Mouse (Mus musculus) cerebellum, adult 11-12 months (tissue): ENCODE data around the gene Chd6.

ENCODE experiments used
- DNase-seq: peaks from one replicate; pipeline ENCODE4 v3.0.0; 2022

Gene Chd6

DNA sequence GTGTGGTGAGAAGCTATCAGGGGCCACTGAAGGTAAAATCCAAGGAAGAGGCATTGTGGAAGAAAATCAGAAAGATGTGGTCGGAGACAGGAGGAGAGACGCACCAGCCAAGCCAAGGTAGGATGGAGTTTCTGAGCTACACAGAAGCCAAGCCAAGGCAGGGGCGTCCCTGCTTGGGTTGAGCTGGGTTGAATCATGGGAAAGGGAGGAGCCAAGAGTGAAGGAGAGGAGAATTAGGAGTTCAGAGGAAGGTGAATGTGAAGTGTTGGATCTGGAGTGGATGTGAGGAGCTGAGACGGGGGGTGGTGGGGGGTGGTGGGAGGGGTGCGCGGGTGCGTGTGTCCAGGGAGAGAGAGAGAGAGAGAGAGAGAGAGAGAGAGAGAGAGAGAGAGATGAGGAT, 187.6 kb downstream of the Chd6 start:
- no peak for DNase-seq

DNA sequence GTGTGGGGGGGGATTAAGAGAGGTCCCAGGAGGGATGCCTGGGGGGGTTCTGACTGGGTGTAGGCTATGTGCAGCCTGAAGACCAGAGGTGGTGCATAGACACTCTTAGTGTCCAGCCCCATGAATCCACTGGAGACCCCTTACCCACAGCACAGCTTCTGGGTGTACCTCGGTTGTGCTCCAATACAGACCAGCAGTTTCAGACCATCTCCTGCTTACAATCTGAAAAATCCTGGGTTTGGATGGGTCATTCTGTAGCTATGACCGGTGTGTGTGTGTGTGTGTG, 190.0 kb downstream of the Chd6 start:
- DNase-seq, result no peak

DNA sequence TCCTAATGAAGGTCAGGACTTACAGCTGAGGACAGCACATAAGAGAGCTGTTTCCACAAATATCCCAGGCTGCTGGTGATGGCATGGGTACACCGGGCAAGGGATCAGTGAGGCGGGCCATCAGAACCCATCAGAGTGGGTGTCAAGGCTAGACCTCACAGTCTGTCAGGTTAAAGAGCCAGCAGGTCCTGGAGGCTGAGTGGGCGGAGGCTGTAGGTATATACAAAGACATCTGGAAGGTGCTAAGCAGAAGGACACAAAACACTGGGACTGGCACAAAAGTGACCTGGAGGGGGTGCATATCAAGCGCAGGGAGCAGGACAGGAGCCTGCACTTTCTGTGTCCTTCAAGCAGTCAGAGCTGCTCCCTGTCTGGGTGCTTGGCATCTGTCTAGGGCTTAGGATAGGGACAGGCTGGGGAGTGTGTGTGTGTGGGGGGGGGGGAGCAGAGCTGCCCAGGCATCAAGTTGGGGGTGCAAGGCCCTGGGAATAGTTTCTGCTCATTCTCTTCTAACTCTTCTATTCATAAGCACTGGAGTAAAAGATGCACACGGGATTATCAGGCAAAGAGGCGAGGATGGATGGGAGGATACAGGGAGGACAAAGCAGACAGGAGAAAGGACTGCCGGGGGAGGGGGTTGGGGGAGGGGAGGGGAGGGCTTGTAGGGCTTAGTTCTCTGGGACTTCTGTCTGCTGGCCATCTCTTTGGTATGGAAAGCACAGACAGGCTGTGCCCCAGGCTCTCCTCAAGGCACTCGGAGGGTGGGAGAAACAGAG, 190.5 kb downstream of the Chd6 start:
- no peak for DNase-seq

DNA sequence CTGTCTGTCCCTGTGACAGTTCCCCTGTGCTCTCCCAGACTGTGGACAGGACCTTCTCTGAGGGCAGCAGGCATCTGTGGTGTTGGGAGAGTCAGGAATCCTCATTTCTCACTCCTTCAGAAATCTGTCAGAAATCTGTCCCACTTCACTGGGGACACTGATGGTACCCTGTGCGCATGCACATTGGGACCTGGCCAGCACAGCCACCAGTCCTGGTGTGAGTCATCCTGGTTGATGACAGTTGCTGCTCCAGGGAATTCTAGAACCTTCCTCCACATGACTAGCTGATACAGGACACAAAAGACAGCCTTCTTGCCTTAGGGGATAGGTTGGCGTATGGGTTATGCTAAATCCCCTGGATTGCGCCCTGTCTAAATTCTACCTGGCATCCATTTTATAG, 191.6 kb downstream of the Chd6 start:
- no peak for DNase-seq

DNA sequence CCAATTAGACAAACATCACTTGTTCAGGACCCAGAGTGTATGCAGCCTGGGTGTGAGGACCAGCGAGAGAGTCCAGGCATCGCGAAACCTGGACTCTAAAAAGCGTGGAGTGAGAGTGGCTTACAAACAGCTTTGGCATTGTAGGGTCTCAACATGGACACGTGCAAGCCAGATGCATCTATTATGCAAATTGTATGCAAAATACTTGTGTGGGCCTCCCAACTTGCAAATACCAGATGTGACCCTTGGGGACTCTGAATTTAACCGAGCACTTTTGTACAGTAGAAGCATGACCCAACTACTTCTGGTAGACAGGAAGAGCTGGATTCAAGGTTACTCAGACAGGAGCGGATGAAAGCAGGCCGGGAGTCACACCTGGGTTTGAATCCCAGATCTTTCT, 192.2 kb downstream of the Chd6 start:
- DNase-seq, result no peak

DNA sequence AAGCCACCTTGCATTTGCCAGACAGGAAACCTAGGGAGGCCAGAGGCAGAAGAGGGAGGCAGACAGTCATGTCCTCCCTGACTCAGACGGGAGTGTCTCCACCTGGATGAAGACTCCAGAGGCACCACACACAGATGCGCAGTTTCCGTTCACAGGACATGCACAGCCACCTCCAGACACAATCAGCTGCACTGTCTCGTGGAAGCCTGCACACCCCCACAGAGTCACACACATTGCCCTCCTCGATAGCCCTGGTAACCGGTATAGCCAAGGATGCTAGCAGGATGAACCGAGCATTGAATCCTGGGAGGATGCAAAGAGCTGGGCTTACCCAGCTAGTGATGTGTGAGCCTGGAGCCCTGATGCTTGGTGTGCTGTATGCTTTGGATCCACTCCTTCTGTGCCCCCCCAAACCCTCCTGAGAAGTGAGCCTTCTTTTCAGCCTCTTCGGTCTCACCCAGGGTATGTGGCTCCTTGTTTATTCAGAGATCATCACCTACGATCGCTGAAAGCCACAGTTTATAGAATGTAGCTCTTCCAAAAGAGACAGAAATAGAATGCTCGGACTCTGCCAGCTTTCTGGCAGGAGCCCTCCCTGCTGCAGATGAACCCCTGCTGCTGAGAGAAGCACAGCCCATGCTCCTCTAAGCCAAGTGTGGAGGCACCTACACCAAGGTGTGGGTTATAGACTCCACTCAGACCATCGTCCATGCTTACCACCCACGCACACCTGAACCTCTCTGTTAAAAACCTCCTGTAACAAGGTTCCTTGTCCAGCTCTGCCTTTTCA, 192.9 kb downstream of the Chd6 start:
- peak; percentile 78 for DNase-seq

DNA sequence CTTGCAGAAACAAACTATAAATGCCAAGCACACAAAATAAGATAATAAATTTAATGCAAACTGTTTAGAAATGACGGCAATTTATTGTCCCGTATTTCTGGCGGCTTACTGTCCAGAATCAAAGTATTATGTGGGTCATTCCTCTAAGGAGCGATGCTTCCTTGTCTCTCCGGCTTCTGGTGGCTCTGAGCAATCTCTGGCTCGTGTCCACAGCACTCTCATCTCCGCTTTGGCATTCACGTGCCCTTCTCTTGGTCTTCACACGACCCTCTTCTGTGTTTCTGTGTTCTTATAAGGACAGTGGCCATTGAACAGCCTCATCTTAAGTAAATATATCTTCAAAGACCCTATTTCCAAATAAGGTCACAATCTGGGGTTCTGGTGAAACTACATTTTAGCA, 194.2 kb downstream of the Chd6 start:
- DNase-seq, result no peak

DNA sequence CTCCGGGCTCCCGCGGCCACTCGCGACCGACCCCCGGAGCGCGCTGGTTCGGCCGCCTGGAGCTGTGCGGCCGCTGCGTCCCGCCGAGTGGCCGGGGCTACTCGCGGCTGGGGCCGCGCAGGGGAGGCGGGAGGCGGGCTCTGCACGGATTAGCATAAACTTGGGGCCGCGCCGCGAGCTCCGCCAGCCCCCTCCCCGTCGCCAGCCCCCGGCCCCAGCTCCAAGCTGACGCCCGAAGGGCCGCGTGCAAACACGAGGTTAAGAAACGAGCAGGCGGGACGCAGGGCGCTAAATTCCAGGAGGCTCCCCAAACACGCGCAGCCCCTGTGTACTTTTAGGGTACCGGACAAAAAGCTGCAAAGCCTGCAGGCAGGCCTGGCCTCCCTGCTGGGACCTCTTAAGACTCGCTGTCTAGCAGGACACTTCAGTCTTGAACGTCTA, 196.6 kb downstream of the Chd6 start, which contains the start of gene Emilin3:
Emilin3 (minus strand) TSS at position 98 of the 441 bp plus-strand sequence.
- DNase-seq, result no peak

DNA sequence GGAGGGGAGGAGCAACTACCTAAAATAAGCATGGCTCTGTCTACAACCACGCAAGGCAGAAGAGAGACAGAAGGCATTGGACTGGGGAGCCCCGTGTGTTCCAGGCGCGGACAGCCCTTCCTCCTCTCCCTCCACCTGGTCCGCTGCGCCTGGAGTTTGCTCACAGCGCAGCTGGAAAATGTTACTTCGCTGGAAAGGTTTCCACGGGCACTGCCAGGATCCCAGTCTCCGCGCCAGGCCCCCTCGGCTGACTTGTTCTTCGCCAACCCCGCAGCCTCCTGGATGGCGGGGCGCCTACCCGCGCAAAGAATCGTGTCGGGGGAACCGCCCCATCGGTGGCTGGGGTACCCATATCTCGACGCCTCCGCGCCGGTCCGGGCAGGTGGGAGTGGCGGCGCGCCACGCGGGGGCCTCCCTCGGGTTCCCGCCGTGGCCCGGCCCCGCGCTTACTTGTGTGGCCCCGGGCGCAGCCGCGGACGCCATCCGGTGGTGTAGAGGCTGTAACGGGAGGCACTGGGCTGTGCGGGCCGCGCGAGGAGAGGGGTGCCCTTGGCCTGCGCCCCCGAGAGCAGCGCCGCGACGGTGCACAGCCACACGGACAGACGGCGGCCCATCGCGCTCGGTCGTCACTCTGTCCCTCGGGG, 197.2 kb downstream of the Chd6 start:
- DNase-seq, result peak; percentile 56

DNA sequence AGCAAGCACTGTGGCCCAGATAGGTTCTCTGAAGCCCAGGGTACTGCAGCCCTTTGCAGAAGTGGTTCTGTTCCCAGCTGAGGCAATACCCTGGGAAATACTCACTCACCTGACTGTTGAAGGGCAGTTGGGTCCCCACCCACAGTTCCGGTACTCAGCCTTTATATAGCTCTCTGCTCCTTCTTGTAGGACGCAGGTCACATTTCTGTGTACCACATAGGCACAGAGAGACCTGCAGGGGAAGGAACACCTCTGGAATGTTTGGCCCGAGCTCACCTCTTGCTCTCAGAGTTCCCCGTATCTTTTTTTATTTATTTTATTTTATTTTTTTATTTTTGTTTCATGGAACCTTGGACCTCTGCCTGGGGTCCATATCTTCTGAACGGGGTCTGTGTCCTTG, 198.2 kb downstream of the Chd6 start:
- no peak for DNase-seq

DNA sequence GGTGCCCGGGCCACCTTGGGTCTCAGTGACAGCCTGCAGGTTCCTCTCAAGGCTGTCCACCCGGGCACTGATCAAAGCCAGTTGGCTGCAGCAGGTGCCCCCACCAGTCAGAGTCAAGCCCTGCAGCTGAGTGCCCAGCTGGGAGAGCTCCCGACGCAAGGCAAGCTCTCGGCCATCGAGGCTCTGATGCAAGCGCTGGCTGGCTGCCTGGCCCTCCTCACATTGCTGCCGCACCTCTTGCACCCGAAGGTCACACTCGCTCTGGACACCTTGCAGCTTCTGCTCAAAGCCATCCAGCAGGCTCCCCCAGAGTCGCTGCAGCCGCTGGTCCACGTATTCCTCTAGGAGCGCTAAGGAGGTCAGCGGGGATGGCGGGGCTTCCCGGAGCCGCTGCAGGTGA, 200.3 kb downstream of the Chd6 start:
- peak; percentile 52 for DNase-seq

DNA sequence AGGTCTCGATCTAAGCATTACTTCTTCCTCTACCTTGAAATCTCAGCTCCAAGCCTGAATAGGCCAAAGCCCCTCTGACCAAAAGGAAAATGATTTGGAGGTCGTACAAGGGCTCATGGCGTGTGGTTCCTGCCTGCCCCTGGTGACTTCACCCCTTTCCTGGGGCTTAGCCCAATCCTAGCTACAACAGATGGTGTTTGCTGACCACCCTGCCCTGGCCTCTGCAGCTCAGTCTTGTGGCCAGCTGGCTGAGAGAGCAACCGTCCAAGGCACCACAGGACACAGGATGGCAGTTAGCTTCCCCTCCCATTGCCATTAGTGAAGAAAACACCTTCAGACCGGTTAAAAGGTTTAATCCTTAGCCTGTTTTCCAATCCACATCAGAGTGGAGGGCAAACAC, 202.8 kb downstream of the Chd6 start:
- DNase-seq, result peak; percentile 91

DNA sequence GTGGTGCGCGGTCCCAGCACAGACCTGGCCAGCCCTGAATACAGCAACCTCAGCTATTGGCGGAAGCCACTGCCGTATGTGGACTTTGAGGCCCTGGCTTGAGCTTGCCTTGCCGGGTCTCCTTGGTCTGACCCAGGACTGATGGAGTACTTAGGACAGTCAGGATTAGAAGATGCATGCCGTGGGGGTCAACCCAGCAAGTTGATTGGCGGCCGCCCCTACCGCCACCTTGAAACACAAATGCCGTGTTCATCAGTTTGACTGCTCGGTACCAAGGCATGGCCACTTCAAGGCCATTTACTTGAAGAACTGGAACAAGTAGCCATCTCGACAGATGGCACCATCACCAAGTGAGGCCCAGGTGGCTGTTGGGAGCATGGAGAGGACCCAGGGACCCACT, 203.6 kb downstream of the Chd6 start:
- DNase-seq, result peak; percentile 52

DNA sequence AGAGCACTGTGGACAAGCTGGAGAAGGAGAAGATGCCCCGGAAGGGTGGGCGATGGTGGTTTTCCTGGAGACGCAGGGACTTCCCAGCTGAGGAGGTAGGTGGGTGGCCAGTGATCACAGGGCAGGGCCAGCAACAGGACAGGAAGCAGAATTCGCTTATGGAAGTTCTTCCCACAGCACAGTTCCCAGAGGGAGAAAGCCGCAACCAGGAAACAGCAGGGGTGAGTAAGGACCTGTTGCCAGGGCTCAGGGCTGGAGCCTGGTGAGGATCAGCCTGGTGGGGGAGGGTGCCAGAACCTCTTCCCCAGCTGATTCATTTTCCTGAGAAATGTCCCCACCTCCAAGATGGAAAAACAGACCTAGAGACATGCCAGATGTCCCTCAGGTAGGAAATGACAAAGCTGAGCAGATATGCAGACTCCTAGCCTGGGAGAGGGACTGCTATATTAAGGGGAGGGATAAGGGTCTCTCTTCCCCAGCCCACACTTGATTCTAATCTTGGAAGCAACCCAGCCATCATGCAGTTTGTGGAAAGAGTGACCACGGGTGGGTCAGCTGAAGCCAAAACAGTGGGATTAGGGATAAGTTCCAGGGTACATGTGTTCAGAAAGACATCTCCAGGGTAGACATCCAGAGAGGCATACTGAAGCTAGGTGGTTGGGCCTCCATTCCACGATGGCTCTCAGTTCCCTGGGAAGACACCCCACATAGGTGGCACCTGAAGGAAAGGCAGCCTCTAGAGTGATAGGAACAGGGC, 207.0 kb downstream of the Chd6 start:
- no peak for DNase-seq
